Mouse (Mus musculus) testis, adult 2 months (tissue): Measurements from ENCODE around the gene Clec18a. TPM values are rescaled to one million over a fixed set of nuclear protein-coding genes. Genes with fewer than 3 reads are reported as not detected.

ENCODE experiments used
- H3K27ac ChIP-seq: fragments of 200-500 bp; 2 replicates; pipeline ENCODE4 v1.5.1; 2012; ENCODE audit warnings: low read depth, low read length; ENCODE audit not compliant: control insufficient read depth, insufficient read depth
- H3K27me3 ChIP-seq: fragments of 200-500 bp; 2 replicates; pipeline ENCODE4 v1.6.1; 2012; ENCODE audit warnings: mild to moderate bottlenecking, low read length, moderate library complexity; ENCODE audit not compliant: control insufficient read depth, insufficient read depth
- H3K36me3 ChIP-seq: fragments of 200-500 bp; 2 replicates; pipeline ENCODE4 v1.6.1; 2012; ENCODE audit warnings: mild to moderate bottlenecking, low read length; ENCODE audit not compliant: control insufficient read depth, insufficient read depth
- H3K4me1 ChIP-seq: fragments of 200-500 bp; 2 replicates; pipeline ENCODE4 v1.6.1; 2012; ENCODE audit warnings: low read length; ENCODE audit not compliant: control insufficient read depth, insufficient read depth
- H3K4me3 ChIP-seq: fragments of 200-500 bp; 2 replicates; pipeline ENCODE4 v1.5.1; 2012; ENCODE audit warnings: low read depth, mild to moderate bottlenecking, low read length, moderate library complexity, mixed read lengths; ENCODE audit not compliant: control insufficient read depth
- CTCF ChIP-seq: fragments of 200-500 bp; IDR thresholded peaks from 2 replicates; pipeline ENCODE4 v1.5.1; 2012; ENCODE audit warnings: low read depth, mild to moderate bottlenecking, inconsistent platforms, low read length, moderate library complexity; ENCODE audit not compliant: control insufficient read depth, insufficient read depth, insufficient replicate concordance
- POLR2A ChIP-seq: fragments of 200-500 bp; IDR thresholded peaks from 2 replicates; pipeline ENCODE4 v1.6.1; 2012; ENCODE audit warnings: low read depth, mild to moderate bottlenecking, inconsistent platforms, low read length, moderate library complexity; ENCODE audit not compliant: control insufficient read depth
- polyA plus RNA-seq: library from polyadenylated mRNA; depleted of rRNA; stranded (reverse); fragments of >200 nt; gene quantifications from 2 replicates; pipeline ENCODE4 v1.2.3, GENCODE M21; 2012

Clec18a gene
- polyA plus RNA-seq, 1 experiment = 0.70 TPM

- TF ChIP-seq CTCF (no peak), POLR2A (no peak)
Observed at GRCm38 (mm10) chr8:111066308-111066707, 25.9 kb downstream of the Clec18a start.

GRCm38 (mm10) chr8:111062893-111063292 lies 29.3 kb downstream of the Clec18a start:
- Histone ChIP-seq H3K36me3 (no peaks in the 10 kb centered on the region), H3K27me3 (no peaks in the 10 kb centered on the region), H3K4me3 (no peak overlapping the region), H3K4me1 (peaks cover 9% of the 10 kb centered on the region), H3K27ac (no peak overlapping the region)
- no peak for TF ChIP-seq CTCF

More at GRCm38 (mm10) chr8:111066308-111066707, 25.9 kb downstream of the Clec18a start:
- Histone ChIP-seq H3K4me3 (no peak overlapping the region), H3K27ac (no peak overlapping the region), H3K36me3 (no peaks in the 10 kb centered on the region), H3K27me3 (no peaks in the 10 kb centered on the region), H3K4me1 (peaks cover 7% of the 10 kb centered on the region)

GRCm38 (mm10) chr8:111062072-111062757 lies 30.0 kb downstream of the Clec18a start:
- H3K27me3 ChIP-seq = no peaks in the 10 kb centered on the region
- H3K27ac ChIP-seq = no peak overlapping the region
- TF ChIP-seq POLR2A (no peak), CTCF (no peak)
- no peaks in the 10 kb centered on the region for H3K36me3 ChIP-seq
- H3K4me3 ChIP-seq = peak overlapping the region; percentile 76
- peaks cover 9% of the 10 kb centered on the region for H3K4me1 ChIP-seq

DNA sequence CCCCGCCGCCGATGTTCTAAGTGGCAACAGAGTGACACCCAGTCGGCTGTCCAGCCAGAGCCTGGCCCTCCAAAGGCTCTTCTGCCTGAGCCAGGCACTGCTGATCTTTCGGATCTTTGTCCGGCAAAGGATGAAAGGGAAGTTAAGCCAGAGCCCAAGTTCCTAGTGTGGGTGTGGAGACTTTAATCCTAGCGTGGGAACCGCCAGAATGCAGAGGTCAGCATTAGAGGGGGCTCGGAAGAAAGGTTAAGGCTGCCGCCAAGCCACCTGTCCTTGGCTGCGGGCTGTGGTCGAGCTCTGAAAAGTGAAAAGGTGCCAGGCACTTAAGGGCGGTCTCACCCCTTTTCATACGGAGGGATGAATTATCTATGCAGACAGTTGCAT lies 30.5 kb downstream of the Clec18a start:
- Histone ChIP-seq H3K36me3 (no peaks in the 10 kb centered on the region), H3K4me3 (peak overlapping the region; percentile 76), H3K4me1 (peaks cover 15% of the 10 kb centered on the region), H3K27me3 (no peaks in the 10 kb centered on the region), H3K27ac (no peak overlapping the region)
- TF ChIP-seq CTCF = no peak
- no peak for TF ChIP-seq POLR2A

GRCm38 (mm10) chr8:111058946-111059572 lies 33.2 kb downstream of the Clec18a start:
- Histone ChIP-seq H3K27ac (no peak overlapping the region), H3K27me3 (no peaks in the 10 kb centered on the region), H3K36me3 (no peaks in the 10 kb centered on the region), H3K4me3 (no peak overlapping the region), H3K4me1 (peaks cover 15% of the 10 kb centered on the region)
- TF ChIP-seq POLR2A (no peak), CTCF (no peak)

- H3K27ac ChIP-seq = peak overlapping the region; percentile 78
- no peaks in the 10 kb centered on the region; the same call in 1 of the 2 replicates for H3K36me3 ChIP-seq
- no peak for TF ChIP-seq CTCF
- no peak for TF ChIP-seq POLR2A
- peak overlapping the region; percentile 86 for H3K4me3 ChIP-seq
- no peaks in the 10 kb centered on the region for H3K27me3 ChIP-seq
- H3K4me1 ChIP-seq = peaks cover 10% of the 10 kb centered on the region
Observed at GRCm38 (mm10) chr8:111056691-111057293, 35.4 kb downstream of the Clec18a start.

- no peaks in the 10 kb centered on the region for H3K27me3 ChIP-seq
- TF ChIP-seq POLR2A = peak; percentile 60
- TF ChIP-seq CTCF = peak; percentile 93
- H3K27ac ChIP-seq = peak within 1 kb of the TSS; percentile 78
- no peaks in the 10 kb centered on the region; the same call in 1 of the 2 replicates for H3K36me3 ChIP-seq
- peaks cover 7% of the 10 kb centered on the region for H3K4me1 ChIP-seq
- peak within 1 kb of the TSS; percentile 86 for H3K4me3 ChIP-seq
Observed at GRCm38 (mm10) chr8:111056158-111056663, 36.0 kb downstream of the Clec18a start, which contains the start of gene Exosc6. Gene Exosc6 (plus strand): TSS chr8:111056339.
